Comparison of ENCODE assay signal across 8 mouse cellular contexts in the genomic region with DNA sequence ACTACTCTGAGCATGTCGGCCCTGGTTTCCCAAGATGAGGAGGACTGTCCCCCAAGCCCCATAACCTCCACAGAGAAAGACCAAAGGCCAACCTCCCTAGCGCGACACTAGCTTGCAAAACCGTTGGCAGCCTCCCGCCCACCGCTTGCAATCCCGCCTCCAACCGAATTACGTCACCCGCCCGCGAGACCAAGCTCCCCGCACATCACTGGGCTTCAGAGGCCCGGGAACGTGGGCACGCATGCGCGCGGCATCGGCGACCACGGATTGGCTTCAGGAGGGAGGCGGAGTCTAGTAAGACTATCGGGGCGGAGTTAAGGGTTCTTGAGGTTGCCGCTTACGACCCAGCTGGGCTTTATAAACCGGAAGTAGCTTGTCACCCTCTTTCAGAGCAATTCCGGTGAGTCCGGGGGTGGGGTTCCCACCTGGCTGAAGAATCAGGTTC. TPM values are rescaled to one million over a fixed set of nuclear protein-coding genes. Genes with fewer than 3 reads are reported as not detected.
DNase-seq lines count a peak whose midpoint lies in the region; ATAC-seq lines count a peak whose summit lies in the region.

TSS of gene Cntrob (minus strand) at position 109 of the 445 bp plus-strand sequence.
TSS of gene Trappc1 (plus strand) at position 314 of the 445 bp plus-strand sequence.

- peak; percentile 99 for DNase-seq in WW6 (ENCODE audit: low read depth, low spot score)
- peak; percentile 98 for DNase-seq in cerebellum, postnatal 4 days (ENCODE audit: low spot score in 2 of 2)
- peak; percentile 99 for DNase-seq in gastrocnemius, adult 18-20 months (ENCODE audit: low spot score)
- DNase-seq in left cerebral cortex, adult 18-20 months (ENCODE audit: low spot score in 2 of 2), result peak; percentile 99
- DNase-seq in right cerebral cortex, adult 18-20 months, result peak; percentile 99
- peak; percentile 96 for DNase-seq in urinary bladder, postnatal 10 days (ENCODE audit: low spot score)

- 0 out of 2 replicates have a peak, but pooled peaks cover 2% of the 10 kb centered on the region for H3K36me3 ChIP-seq in hindbrain, embryonic 16.5 days (ENCODE audit: control insufficient read depth, insufficient read depth, low read length)
- H3K36me3 ChIP-seq in macrophage (ENCODE audit: inconsistent target), result no peaks in the 10 kb centered on the region

- peak within 1 kb of the TSS; percentile 94 for H3K4me2 ChIP-seq in hindbrain, embryonic 16.5 days (ENCODE audit: low read length)

- peak within 1 kb of the TSS; percentile 63 for H3K4me3 ChIP-seq in hindbrain, embryonic 16.5 days (ENCODE audit: low read length)
- H3K4me3 ChIP-seq in macrophage (ENCODE audit: inconsistent target), result peak within 1 kb of the TSS; percentile 94

- no peaks in the 10 kb centered on the region for H3K9me3 ChIP-seq in hindbrain, embryonic 16.5 days (ENCODE audit: control insufficient read depth, low read length)

- H3K27me3 ChIP-seq in hindbrain, embryonic 16.5 days (replicated peaks; ENCODE audit: control insufficient read depth, insufficient read depth, low read length), result no peaks in the 10 kb centered on the region

- peak within 1 kb of the TSS; percentile 81 for H3K9ac ChIP-seq in hindbrain, embryonic 16.5 days (ENCODE audit: low read depth, low read length)

- peaks cover 11% of the 10 kb centered on the region for H3K79me2 ChIP-seq in macrophage (ENCODE audit: inconsistent target)

- peak; percentile 97 for ATAC-seq in hindbrain, embryonic 16.5 days

- WGBS in hindbrain, embryonic 16.5 days, result under 1% methylated on average over 30 of the region's 30 CpGs
- WGBS in macrophage (ENCODE audit: missing documents), result 2% methylated on average over 30 of the region's 30 CpGs

- peak within 1 kb of the TSS; percentile 89 for H3K27ac ChIP-seq in hindbrain, embryonic 16.5 days (ENCODE audit: low read depth, low read length)
- peak within 1 kb of the TSS; percentile 82 for H3K27ac ChIP-seq in macrophage

- peaks cover 37% of the 10 kb centered on the region for H3K4me1 ChIP-seq in hindbrain, embryonic 16.5 days (ENCODE audit: control insufficient read depth, insufficient read depth, low read depth, low read length)

RNA-seq across cellular contexts. Expression of gene Cntrob, which starts in this region (rescaled TPM):
- total RNA-seq in gastrocnemius, adult 18-20 months (2021), result 1 to 10 TPM; 1.2 to 1.7 TPM
- polyA plus RNA-seq in hindbrain, embryonic 16.5 days (2015; fragmentation: Nextera tagmentation; extraction: Ambion mirVana), result 15.5 and 16.4 TPM in 2 replicates
- 10 to 100 TPM; 15.2 to 25.0 TPM for total RNA-seq in left cerebral cortex, adult 18-20 months (2021)
- total RNA-seq in macrophage (2018; cell fraction: chromatin; rRNA removed), result 10 to 100 TPM in 19 of 26 experiments, 1 to 10 TPM in 7; 5.4 to 54.6 (median 25.9) TPM
- 1 to 10 TPM; 1.2 to 5.3 (median 3.2) TPM for total RNA-seq in macrophage (2018; cell fraction: cytosol; rRNA removed)
- total RNA-seq in macrophage (2018; cell fraction: nucleus; rRNA removed), result 10 to 100 TPM in 14 of 26 experiments, 1 to 10 TPM in 12; 3.4 to 25.4 (median 10.9) TPM
- polyA plus RNA-seq in macrophage (2018), result 3.6 to 6.7 TPM (median 5.4 TPM) in 3 replicates

RNA-seq across cellular contexts. Expression of gene Trappc1, which starts in this region (rescaled TPM):
- 10 to 100 TPM; 43.4 to 44.8 TPM for total RNA-seq in gastrocnemius, adult 18-20 months (2021)
- polyA plus RNA-seq in hindbrain, embryonic 16.5 days (2015; fragmentation: Nextera tagmentation; extraction: Ambion mirVana), result 177 and 185 TPM in 2 replicates
- 10 to 100 TPM; 53.2 to 59.5 TPM for total RNA-seq in left cerebral cortex, adult 18-20 months (2021)
- 10 to 100 TPM in 10 of 26 experiments, 1 to 10 TPM in 16; 1.1 to 20.4 (median 8.5) TPM for total RNA-seq in macrophage (2018; cell fraction: chromatin; rRNA removed)
- total RNA-seq in macrophage (2018; cell fraction: cytosol; rRNA removed), result 100 to 1,000 TPM in 6 of 26 experiments, 10 to 100 TPM in 20; 67.4 to 109 (median 89.4) TPM
- 10 to 100 TPM in 25 of 26 experiments, 1 to 10 TPM in 1; 8.0 to 53.1 (median 27.6) TPM for total RNA-seq in macrophage (2018; cell fraction: nucleus; rRNA removed)
- polyA plus RNA-seq in macrophage (2018), result 103 to 111 TPM (median 110 TPM) in 3 replicates

Comparison
In these comparisons a context has a peak if more than half of its experiments do, and no peak if none do; other contexts are left out.
1. Peak in every context shown above with its lines: DNase-seq, ATAC-seq, H3K4me3 ChIP-seq and H3K27ac ChIP-seq.
2. RNA of gene Cntrob (total RNA-seq): 15.2 to 25.0 TPM in left cerebral cortex, adult 18-20 months; 1.2 to 1.7 TPM in gastrocnemius, adult 18-20 months; every median in the first group is over 4 times any median in the second.